Mouse (Mus musculus): ENCODE measurements around the gene Gm10031.
"Not testable (repeated sequence)": the region's sequence is repeated elsewhere in the genome, so short reads cannot be mapped to it uniquely, and the experiment has no call there.

The Gm10031 gene

GRCm38 (mm10) chr1:156523842-156524241 is at the start of gene Gm10031:
Gene Gm10031 (plus strand): TSS chr1:156524012.
- not testable (repeated sequence) for DNase-seq

DNA sequence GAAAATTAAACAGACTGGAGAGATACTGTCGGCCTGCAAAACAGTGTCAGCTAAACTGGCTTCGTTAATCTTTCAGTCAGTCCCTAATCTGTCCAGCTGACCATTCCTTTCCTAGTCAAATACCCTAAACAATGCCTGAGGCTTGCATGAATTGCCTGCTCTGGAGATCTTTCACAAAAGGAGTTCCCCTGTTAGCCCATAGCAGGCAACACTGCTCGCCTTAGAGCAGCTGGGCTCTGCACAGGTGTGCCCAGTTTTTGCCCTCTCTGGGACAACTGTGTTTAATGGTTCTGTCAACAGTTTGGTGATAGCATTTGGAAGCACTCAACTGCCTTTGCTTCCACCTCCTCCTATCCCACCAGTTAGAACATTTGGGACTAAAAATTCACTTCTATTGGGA is 49.0 kb upstream of the Gm10031 start:
- no peak for DNase-seq

DNA sequence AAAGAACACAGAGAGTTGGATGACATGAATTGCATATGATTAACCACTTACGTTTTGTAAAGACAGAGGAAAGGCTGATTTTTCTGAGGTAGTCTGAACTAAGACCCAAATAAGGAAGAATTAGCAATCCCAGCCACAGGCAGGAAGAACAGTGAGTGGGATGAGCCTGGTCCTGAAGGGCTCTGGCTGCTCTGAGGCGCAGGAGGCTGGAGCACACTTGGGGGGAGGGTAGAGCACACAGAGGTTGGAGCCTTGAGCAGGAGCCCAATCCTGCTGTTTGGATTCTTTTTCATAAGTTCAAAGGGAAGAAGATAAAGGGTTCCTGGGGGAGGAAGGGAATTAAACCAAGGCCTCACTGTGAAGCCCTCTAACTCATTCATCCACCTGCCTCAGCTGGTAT is 47.8 kb upstream of the Gm10031 start:
- no peak for DNase-seq

- DNase-seq, result no peak
Measured at GRCm38 (mm10) chr1:156476535-156476934, 47.3 kb upstream of the Gm10031 start.

DNA sequence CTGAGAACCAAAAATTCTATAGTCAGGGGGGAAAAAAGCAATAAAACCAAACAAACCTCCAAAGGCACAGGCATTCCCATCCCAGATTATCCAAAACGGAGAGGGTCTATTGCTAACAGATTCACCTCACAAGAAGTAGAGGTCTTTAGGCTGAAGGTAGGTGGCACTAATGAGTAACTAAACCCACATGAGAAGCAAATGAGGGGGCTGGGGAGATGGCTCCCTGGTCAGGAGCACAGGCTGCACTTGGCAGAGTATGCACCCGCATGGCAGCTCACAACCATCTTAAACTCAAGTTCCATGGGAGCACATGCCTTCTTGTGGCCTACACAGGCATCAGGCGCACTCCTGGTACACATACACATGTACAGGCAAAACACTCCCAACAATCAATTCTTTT is 42.0 kb upstream of the Gm10031 start:
- no peak for DNase-seq

GRCm38 (mm10) chr1:156487498-156487897 is 36.3 kb upstream of the Gm10031 start:
- no peak for DNase-seq

- DNase-seq, result no peak
Measured at GRCm38 (mm10) chr1:156488031-156488430, 35.8 kb upstream of the Gm10031 start.

DNA sequence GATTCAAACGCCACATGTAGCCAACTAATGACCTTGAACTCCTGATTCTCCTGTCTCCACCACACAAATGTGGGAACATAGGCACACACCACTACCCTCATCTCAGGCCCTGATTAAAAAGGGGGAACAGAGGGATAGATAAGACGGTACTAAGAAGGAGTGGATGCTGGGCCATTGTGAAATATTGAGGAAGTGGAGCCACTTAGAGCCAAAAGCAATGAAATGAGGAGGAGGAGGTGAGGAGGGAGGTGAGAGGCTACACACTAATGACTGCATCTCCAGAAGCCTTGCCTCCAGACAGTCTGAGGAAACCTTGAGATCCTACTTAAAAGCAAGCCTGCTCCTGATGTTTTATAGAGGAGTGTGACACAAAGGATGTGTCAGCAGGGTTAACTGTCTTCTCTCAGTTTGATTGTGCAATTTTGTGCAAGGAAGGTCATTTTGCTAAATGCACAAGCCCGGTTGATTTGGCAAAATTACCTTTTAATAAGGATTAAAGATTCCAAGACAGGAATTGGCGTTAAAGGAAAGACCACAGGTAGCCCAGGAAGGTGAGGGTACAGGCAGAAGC is 32.5 kb upstream of the Gm10031 start:
- no peak for DNase-seq

DNA sequence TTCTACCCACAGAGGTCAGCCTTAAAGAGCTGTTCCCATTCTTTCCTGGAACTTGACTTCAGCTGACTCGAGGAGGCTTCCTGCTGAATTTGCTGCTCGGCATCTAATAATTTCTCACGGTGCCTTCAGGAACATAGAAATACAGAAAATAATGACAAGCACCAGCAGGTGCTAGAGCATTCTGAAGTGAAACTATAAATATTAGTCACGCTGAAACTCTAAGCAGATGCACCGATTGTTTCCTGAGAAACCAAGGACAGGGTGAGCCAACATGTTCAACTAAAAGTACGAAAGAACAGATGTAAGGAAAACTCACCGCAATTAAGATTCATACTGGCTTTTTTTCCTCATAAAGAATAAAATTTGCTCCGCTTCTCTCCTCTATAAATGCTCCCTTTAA is 28.8 kb upstream of the Gm10031 start:
- no peak for DNase-seq

DNA sequence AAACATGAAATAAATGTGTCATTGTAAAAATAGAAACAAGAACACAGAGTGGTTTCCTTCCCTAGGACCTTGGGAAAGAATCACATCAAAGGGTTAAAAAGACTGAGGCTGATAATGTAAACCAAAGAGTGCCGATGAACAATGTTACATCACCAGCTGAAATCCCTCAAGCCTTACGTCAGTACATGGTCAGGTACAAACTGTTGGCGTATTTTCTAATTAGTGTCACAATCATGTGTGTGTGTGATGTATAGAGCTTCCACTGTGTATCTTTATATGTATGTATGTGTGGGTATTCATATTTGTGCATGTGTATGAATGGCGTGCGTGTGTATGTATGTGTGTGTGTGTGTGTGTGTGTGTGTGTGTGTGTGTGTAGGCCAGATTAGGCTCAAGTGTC is 26.9 kb upstream of the Gm10031 start:
- no peak for DNase-seq

DNA sequence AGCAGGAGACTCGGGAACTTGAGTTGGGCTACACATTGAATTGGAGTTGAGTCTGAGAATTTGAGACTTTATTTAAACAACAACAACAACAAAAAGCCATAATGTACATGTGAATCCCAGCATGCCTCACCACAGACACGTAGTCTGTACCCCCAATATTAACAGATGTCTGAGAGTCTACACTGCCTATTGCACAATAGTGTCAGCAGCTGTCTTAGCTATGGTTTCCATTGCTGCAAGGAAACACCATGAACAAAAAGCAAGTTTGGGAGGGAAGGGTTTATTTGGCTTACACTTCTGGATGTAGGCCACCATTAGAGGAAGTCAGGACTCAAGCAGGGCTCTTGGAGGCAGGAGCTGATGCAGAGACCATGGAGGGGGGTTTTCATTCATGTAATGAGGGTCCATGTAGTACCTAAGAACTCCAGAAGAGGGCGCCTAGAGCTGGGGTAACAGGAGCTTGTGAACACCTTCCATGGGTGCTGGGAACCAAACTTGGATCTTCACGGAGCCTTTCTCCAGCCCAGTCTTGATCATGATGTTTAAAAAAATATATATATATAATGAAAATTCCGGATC is 18.8 kb upstream of the Gm10031 start:
- DNase-seq, result no peak

DNA sequence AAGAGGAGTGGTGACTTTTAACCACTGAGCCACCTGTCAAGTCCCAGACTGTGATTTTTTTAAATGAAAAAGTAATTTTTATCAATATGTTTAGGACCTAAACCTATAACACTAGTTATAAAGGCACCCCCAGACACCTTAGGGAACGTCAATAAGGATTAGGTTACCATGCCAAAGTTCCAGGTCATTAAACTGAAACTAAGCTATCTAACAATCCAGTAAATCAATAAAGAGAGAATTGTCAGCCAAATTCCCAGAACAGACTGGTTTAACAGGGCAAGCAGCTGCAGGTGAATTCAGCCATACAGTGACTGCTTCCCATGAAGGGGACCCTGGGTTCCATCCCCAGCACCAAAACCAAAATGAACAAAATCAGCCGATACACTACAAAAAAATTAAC is 17.9 kb upstream of the Gm10031 start:
- no peak for DNase-seq

GRCm38 (mm10) chr1:156507753-156508152 is 16.1 kb upstream of the Gm10031 start:
- DNase-seq, result no peak

- no peak for DNase-seq
Measured at GRCm38 (mm10) chr1:156520136-156520780, 3.6 kb upstream of the Gm10031 start.

DNA sequence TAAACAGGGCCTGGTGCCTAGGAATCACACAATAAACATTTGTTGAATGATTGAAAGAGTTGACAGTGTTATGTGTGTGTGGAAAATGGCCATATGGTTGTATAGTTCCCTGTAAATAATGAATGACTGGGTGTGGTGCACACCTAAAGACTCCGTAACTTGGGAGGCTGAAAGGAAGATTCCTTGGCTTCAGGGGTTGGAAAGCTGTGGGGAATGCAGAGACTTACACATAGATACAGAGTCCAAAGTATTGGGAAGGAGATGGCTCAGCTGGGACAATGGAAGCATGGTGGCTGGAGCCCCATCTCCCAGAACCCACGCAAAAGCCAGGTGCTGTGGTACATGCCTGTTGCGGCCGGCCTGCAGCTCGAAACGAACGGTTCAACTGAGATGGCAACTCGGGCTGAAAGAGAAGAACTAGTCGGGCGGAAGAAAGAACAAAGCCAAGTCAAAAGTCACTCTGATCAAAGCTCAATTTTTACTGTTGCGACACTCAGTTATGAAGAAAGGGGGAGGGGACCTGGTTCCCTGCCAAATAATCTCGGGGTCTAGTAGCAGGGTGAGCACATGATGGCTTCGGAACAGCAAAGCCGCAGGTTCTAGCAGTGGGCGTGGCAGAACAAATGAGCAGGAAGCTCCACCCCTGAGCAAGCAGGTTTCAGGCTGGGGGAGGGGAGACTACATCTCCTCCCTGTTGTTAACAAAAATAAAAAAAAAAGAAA is 1.9 kb upstream of the Gm10031 start:
- no peak for DNase-seq

GRCm38 (mm10) chr1:156532476-156533175 is 8.8 kb downstream of the Gm10031 start:
- DNase-seq, result not testable (repeated sequence)

DNA sequence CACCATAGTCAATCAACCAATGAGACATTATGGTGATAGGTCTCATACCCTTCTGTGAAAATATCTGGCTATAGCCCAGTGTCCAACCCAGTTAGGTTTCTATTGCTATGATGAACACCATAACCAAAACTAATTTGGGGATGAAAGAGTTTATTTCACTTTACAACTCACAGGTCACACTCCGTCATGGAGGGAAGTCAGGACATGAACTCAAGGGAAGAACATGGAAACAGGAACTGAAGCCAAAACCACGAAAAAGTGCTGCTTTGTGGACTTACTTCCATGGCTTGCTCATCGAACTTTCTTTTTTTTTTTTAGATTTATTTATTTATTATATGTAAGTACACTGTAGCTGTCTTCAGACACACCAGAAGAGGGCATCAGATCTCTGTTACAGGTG is 9.7 kb downstream of the Gm10031 start:
- DNase-seq, result no peak

GRCm38 (mm10) chr1:156533911-156534310 is 10.1 kb downstream of the Gm10031 start:
- no peak for DNase-seq

- no peak for DNase-seq
Measured at GRCm38 (mm10) chr1:156537031-156537430, 13.2 kb downstream of the Gm10031 start.

GRCm38 (mm10) chr1:156537701-156538100 is 13.9 kb downstream of the Gm10031 start:
- no peak for DNase-seq

DNA sequence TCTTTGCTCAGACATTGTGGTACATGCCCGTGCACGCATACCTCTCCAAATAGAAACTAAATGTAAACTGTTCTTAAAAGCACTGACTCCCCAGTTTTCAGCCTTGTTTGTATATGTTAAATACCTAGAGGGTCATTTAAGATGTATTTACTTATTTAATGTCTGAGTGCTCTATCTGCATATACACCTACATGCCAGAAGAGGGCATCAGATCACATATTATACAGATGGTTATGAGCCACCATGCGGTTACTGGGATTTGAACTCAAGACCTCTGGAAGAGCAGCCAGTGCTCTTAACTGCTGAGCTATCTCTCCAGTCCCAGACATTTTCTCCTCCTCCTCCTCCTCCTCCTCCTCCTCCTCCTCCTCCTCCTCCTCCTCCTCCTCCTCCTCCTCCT is 14.6 kb downstream of the Gm10031 start:
- no peak for DNase-seq

DNA sequence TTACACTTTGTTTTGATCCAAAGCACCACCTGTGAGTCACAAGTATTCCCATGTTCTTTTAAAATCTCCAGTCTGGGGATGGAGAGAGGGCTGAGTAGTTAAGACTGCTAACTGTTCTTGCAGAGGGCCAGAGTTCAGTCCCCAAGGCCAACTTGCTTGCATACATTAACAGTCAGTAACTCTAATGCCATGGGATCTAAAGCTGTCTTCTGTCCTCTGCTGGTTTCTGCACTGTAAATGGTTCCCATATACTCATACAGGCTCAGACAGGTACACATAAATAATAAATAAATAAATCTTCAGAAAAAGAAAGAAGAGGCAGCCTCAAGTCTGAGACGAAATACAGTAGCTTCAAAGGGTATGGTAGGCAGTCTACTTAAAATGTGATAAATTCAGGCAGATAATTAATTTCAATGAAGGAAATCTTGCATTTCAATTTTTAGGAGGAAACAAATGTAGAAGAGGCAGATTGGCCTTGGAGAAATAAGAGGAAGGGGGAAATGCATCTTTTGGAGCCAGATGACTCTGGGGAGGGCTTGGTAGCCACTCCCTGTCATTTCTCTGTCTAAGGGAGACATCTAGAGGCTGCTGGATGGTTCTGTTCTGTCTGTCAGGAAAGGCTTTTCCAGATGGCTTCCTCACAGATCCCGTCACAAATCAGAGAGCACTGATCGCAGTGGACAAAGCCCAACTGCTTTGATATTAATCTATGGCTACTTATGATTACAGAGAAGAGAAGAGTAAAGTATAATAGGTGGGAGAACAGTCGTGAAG is 16.2 kb downstream of the Gm10031 start:
- DNase-seq, result no peak

- no peak for DNase-seq
Measured at GRCm38 (mm10) chr1:156543999-156544398, 20.2 kb downstream of the Gm10031 start.
